Comparison of ENCODE assay signal across 30 mouse cellular contexts in genomic region chr5:34729141-34729540, GRCm38 (mm10). TPM values are rescaled to one million over a fixed set of nuclear protein-coding genes. Genes with fewer than 3 reads are reported as not detected.
A peak's percentile ranks its signal among the peaks of the same experiment; 100 is the strongest.
DNase-seq lines count a peak whose midpoint lies in the region; ATAC-seq lines count a peak whose summit lies in the region.
"Had no signal": no experiment of that assay in that cellular context is flagged by ENCODE, and none has a peak within 500 bp of the region (broad histone marks: within the 10 kb centered on the region; RNA-seq: fewer than 3 reads in every experiment).

No protein-coding gene starts in this region.

- no peaks in the 10 kb centered on the region for H3K4me1 ChIP-seq in forebrain, embryonic 14.5 days (ENCODE audit: control insufficient read depth, insufficient read depth, low read length)
- H3K4me1 ChIP-seq in forebrain, embryonic 11.5 days (replicated peaks; ENCODE audit: control insufficient read depth, insufficient read depth, low read length) = no peaks in the 10 kb centered on the region
- H3K4me1 ChIP-seq: forebrain, embryonic 13.5 days; hindbrain, embryonic 13.5 days; limb, embryonic 13.5 days; lung, embryonic 15.5 days; neural tube, embryonic 13.5 days had no signal

- peak; percentile 16 for DNase-seq in forebrain, embryonic 14.5 days (ENCODE audit: low spot score)
- no peak for DNase-seq in forebrain, embryonic 11.5 days (ENCODE audit: low spot score)
- DNase-seq in left cerebral cortex, postnatal 4 days = peak; percentile 16
- no peak for DNase-seq in left cerebral cortex, adult 18-20 months (ENCODE audit: low spot score in 2 of 2)
- DNase-seq in cerebellum, adult 9-10 months = peak; percentile 37
- DNase-seq in cerebellum, postnatal 36 days = peak; percentile 7 to 8
- DNase-seq in thymus, postnatal 4 days = no peak
- DNase-seq in left cerebral cortex, postnatal 36 days (ENCODE audit: low spot score in 2 of 2) = no peak
- DNase-seq: adrenal gland, postnatal 10 days; gastrocnemius, adult 2 months; gastrocnemius, postnatal 36 days; heart, adult 18-20 months; heart, postnatal 36 days; kidney, adult 2 months; kidney, postnatal 36 days; layer of hippocampus, postnatal 36 days; right cerebral cortex, postnatal 4 days had no signal

- no peaks in the 10 kb centered on the region for H3K36me3 ChIP-seq in forebrain, embryonic 14.5 days (ENCODE audit: control insufficient read depth, insufficient read depth, low read length)
- H3K36me3 ChIP-seq in forebrain, embryonic 11.5 days (ENCODE audit: control insufficient read depth, insufficient read depth, low read length) = no peaks in the 10 kb centered on the region
- H3K36me3 ChIP-seq: G1E; hindbrain, embryonic 13.5 days; limb, embryonic 13.5 days; lung, embryonic 15.5 days; neural tube, embryonic 13.5 days had no signal

- intact Hi-C loops in left cerebral cortex, postnatal 4 days (cut with DNase I) = no loop called here
- intact Hi-C loops in left cerebral cortex, postnatal 36 days (cut with DNase I) = no loop called here

- H3K9me3 ChIP-seq in forebrain, embryonic 14.5 days (replicated peaks; ENCODE audit: control insufficient read depth, low read length) = no peaks in the 10 kb centered on the region
- H3K9me3 ChIP-seq in forebrain, embryonic 11.5 days (ENCODE audit: control insufficient read depth, low read length) = no peaks in the 10 kb centered on the region
- H3K9me3 ChIP-seq: forebrain, embryonic 13.5 days; G1E; hindbrain, embryonic 13.5 days; limb, embryonic 13.5 days; lung, embryonic 15.5 days; neural tube, embryonic 13.5 days had no signal

- H3K9ac ChIP-seq in forebrain, embryonic 14.5 days (ENCODE audit: low read length) = no peak overlapping the region
- H3K9ac ChIP-seq in forebrain, embryonic 11.5 days (ENCODE audit: low read length) = no peak overlapping the region
- H3K9ac ChIP-seq: forebrain, embryonic 13.5 days; hindbrain, embryonic 13.5 days; limb, embryonic 13.5 days; lung, embryonic 15.5 days; neural tube, embryonic 13.5 days had no signal

- no peak overlapping the region for H3K27ac ChIP-seq in forebrain, embryonic 14.5 days (ENCODE audit: low read depth, low read length)
- H3K27ac ChIP-seq in forebrain, embryonic 11.5 days (ENCODE audit: low read depth, low read length) = no peak overlapping the region
- H3K27ac ChIP-seq: forebrain, embryonic 13.5 days; gastrocnemius, adult 2 months; hindbrain, embryonic 13.5 days; layer of hippocampus, adult 2 months; limb, embryonic 13.5 days; lung, embryonic 15.5 days; neural tube, embryonic 13.5 days had no signal

- no peak overlapping the region for H3K4me2 ChIP-seq in forebrain, embryonic 14.5 days (ENCODE audit: low read length)
- no peak overlapping the region for H3K4me2 ChIP-seq in forebrain, embryonic 11.5 days (ENCODE audit: low read depth, low read length, severe bottlenecking)
- H3K4me2 ChIP-seq: forebrain, embryonic 13.5 days; heart, embryonic 11.5 days; hindbrain, embryonic 13.5 days; limb, embryonic 13.5 days; liver, embryonic 11.5 days; lung, embryonic 15.5 days; midbrain, embryonic 11.5 days; neural tube, embryonic 13.5 days had no signal

- no peak for ATAC-seq in forebrain, embryonic 14.5 days
- ATAC-seq in forebrain, embryonic 11.5 days (replicated peaks; ENCODE audit: low FRiP score) = no peak
- ATAC-seq: forebrain, embryonic 13.5 days; midbrain, embryonic 16.5 days had no signal

- no peaks in the 10 kb centered on the region for H3K27me3 ChIP-seq in forebrain, embryonic 14.5 days (replicated peaks; ENCODE audit: control insufficient read depth, insufficient read depth, low read length)
- H3K27me3 ChIP-seq in forebrain, embryonic 11.5 days (ENCODE audit: control insufficient read depth, insufficient read depth, low read length) = no peaks in the 10 kb centered on the region
- H3K27me3 ChIP-seq: forebrain, embryonic 13.5 days; hindbrain, embryonic 13.5 days; limb, embryonic 13.5 days; lung, embryonic 15.5 days; neural tube, embryonic 13.5 days had no signal

- H3K4me3 ChIP-seq in forebrain, embryonic 14.5 days (ENCODE audit: low read depth, low read length) = no peak overlapping the region
- H3K4me3 ChIP-seq in forebrain, embryonic 11.5 days (ENCODE audit: low read depth, low read length) = no peak overlapping the region
- H3K4me3 ChIP-seq: erythroblast, embryonic 14.5 days; forebrain, embryonic 13.5 days; gastrocnemius, adult 2 months; hindbrain, embryonic 13.5 days; layer of hippocampus, adult 2 months; limb, embryonic 13.5 days; lung, embryonic 15.5 days; myocyte; neural tube, embryonic 13.5 days had no signal

RNA-seq across cellular contexts. Expression of gene Htt, which starts 32.4 kb away (rescaled TPM):
- polyA plus RNA-seq in forebrain, embryonic 14.5 days (2014; fragmentation: Nextera tagmentation; extraction: Ambion mirVana) = 7.9 and 11.6 TPM in 2 replicates
- 21.2 and 22.4 TPM in 2 replicates for polyA plus RNA-seq in forebrain, embryonic 11.5 days (2014; fragmentation: Nextera tagmentation; extraction: Ambion mirVana)
- 10 to 100 TPM; 56.9 to 57.3 TPM for total RNA-seq in left cerebral cortex, postnatal 4 days (2021)
- 10 to 100 TPM; 78.9 to 80.3 TPM for total RNA-seq in left cerebral cortex, adult 18-20 months (2021)
- total RNA-seq in left cerebral cortex, postnatal 36 days (2021) = 10 to 100 TPM; 81.0 to 93.8 TPM

Comparison
In these comparisons a context has a peak if more than half of its experiments do, and no peak if none do; other contexts are left out.
1. DNase-seq: peak in forebrain, embryonic 14.5 days (single experiment), left cerebral cortex, postnatal 4 days (single experiment), cerebellum, adult 9-10 months (single experiment) and cerebellum, postnatal 36 days (2 of 2); none in forebrain, embryonic 11.5 days (single experiment), left cerebral cortex, adult 18-20 months (0 of 2), thymus, postnatal 4 days (single experiment) and left cerebral cortex, postnatal 36 days (0 of 2).